Mouse (Mus musculus): ENCODE measurements around the gene Dapk3. TPM values are rescaled to one million over a fixed set of nuclear protein-coding genes. Genes with fewer than 3 reads are reported as not detected.

Dapk3 gene
- polyA plus RNA-seq (2012; rRNA removed), result 58.2 and 61.1 TPM in 2 replicates

- DNase-seq (ENCODE audit: low spot score), result peak; percentile 94
Observed at GRCm38 (mm10) chr10:81182336-81183333, at the start of gene Dapk3. Dapk3 (plus strand) TSS chr10:81183005.

GRCm38 (mm10) chr10:81134181-81134587, 48.6 kb upstream of the Dapk3 start:
- DNase-seq (ENCODE audit: low spot score), result no peak

GRCm38 (mm10) chr10:81134966-81135681, 47.7 kb upstream of the Dapk3 start, which contains the start of gene Zbtb7a:
Zbtb7a (plus strand) TSS chr10:81135220.
- DNase-seq (ENCODE audit: low spot score), result no peak

GRCm38 (mm10) chr10:81135831-81136705, 46.7 kb upstream of the Dapk3 start:
- no peak for DNase-seq (ENCODE audit: low spot score)

GRCm38 (mm10) chr10:81136706-81137231, 46.0 kb upstream of the Dapk3 start:
- peak; percentile 86 for DNase-seq (ENCODE audit: low spot score)

GRCm38 (mm10) chr10:81137252-81138130, 45.3 kb upstream of the Dapk3 start:
- peak; percentile 99 for DNase-seq (ENCODE audit: low spot score)

- no peak for DNase-seq (ENCODE audit: low spot score)
Observed at GRCm38 (mm10) chr10:81138131-81138782, 44.5 kb upstream of the Dapk3 start.

GRCm38 (mm10) chr10:81138821-81139528, 43.8 kb upstream of the Dapk3 start:
- DNase-seq (ENCODE audit: low spot score), result no peak

- no peak for DNase-seq (ENCODE audit: low spot score)
Observed at GRCm38 (mm10) chr10:81139529-81139846, 43.3 kb upstream of the Dapk3 start.

- DNase-seq (ENCODE audit: low spot score), result no peak
Observed at GRCm38 (mm10) chr10:81140005-81140404, 42.8 kb upstream of the Dapk3 start.

GRCm38 (mm10) chr10:81140717-81141454, 41.9 kb upstream of the Dapk3 start:
- no peak for DNase-seq (ENCODE audit: low spot score)

GRCm38 (mm10) chr10:81141455-81142210, 41.2 kb upstream of the Dapk3 start:
- DNase-seq (ENCODE audit: low spot score), result no peak

GRCm38 (mm10) chr10:81142551-81142981, 40.2 kb upstream of the Dapk3 start:
- no peak for DNase-seq (ENCODE audit: low spot score)

GRCm38 (mm10) chr10:81143157-81143633, 39.6 kb upstream of the Dapk3 start:
- no peak for DNase-seq (ENCODE audit: low spot score)

- no peak for DNase-seq (ENCODE audit: low spot score)
Observed at GRCm38 (mm10) chr10:81143845-81144437, 38.9 kb upstream of the Dapk3 start.

GRCm38 (mm10) chr10:81144667-81145066, 38.1 kb upstream of the Dapk3 start:
- no peak for DNase-seq (ENCODE audit: low spot score)

- no peak for DNase-seq (ENCODE audit: low spot score)
Observed at GRCm38 (mm10) chr10:81145307-81145706, 37.5 kb upstream of the Dapk3 start.
